Mouse (Mus musculus) spleen, adult 2 months (tissue): ENCODE data around the gene Zdhhc17.

Experiments
- CTCF ChIP-seq: fragments of 200-500 bp; IDR thresholded peaks from 2 replicates; pipeline ENCODE4 v1.5.1; 2011; ENCODE audit warnings: mild to moderate bottlenecking, inconsistent platforms; ENCODE audit not compliant: insufficient read depth, insufficient read length, insufficient replicate concordance; ENCODE audit errors: extremely low read depth
- POLR2A ChIP-seq: fragments of 200-500 bp; IDR thresholded peaks from 2 replicates; pipeline ENCODE4 v1.6.1; 2011; ENCODE audit warnings: low read depth, low read length, inconsistent platforms

- no peak for TF ChIP-seq CTCF
- no peak for TF ChIP-seq POLR2A
Measured at GRCm38 (mm10) chr10:111004220-111004619, 5.7 kb downstream of the Zdhhc17 start.
